Mouse (Mus musculus): ENCODE results near the gene Zfp94. TPM values are rescaled to one million over a fixed set of nuclear protein-coding genes. Genes with fewer than 3 reads are reported as not detected.
A peak's percentile ranks its signal among the peaks of the same experiment; 100 is the strongest.

The Zfp94 gene
- polyA plus RNA-seq, 1 experiment from 2014 or later: 22.2 TPM

GRCm38 (mm10) chr7:24325675-24326128, 9.2 kb upstream of the Zfp94 start:
- peak overlapping the region; percentile 20 for H3K4me3 ChIP-seq (ENCODE audit: low read depth, low read length)
- no peaks in the 10 kb centered on the region for H3K27me3 ChIP-seq (ENCODE audit: control insufficient read depth, insufficient read depth, low read depth, low read length)
- peak overlapping the region; percentile 55 for H3K4me2 ChIP-seq (ENCODE audit: low read length)
- 3% methylated on average over 13 of the region's 13 CpGs for WGBS
- H3K27ac ChIP-seq (ENCODE audit: low read length): peak overlapping the region; percentile 32; the same call in 1 of the 2 replicates
- H3K9me3 ChIP-seq (replicated peaks; ENCODE audit: control insufficient read depth, low read length, poor library complexity, severe bottlenecking): peaks cover 6% of the 10 kb centered on the region; the same call in 1 of the 2 replicates
- H3K4me1 ChIP-seq (ENCODE audit: control insufficient read depth, insufficient read depth, low read length): peaks cover 13% of the 10 kb centered on the region
- peak; percentile 44; the same call in 1 of the 2 replicates for ATAC-seq
- H3K36me3 ChIP-seq (ENCODE audit: control insufficient read depth, insufficient read depth, low read length): no peaks in the 10 kb centered on the region
- H3K9ac ChIP-seq (ENCODE audit: low read depth, low read length): peak overlapping the region; percentile 27

GRCm38 (mm10) chr7:24325197-24325596, 8.7 kb upstream of the Zfp94 start:
- no peak overlapping the region for H3K9ac ChIP-seq (ENCODE audit: low read depth, low read length)
- peaks cover 6% of the 10 kb centered on the region; the same call in 1 of the 2 replicates for H3K9me3 ChIP-seq (replicated peaks; ENCODE audit: control insufficient read depth, low read length, poor library complexity, severe bottlenecking)
- peaks cover 13% of the 10 kb centered on the region for H3K4me1 ChIP-seq (ENCODE audit: control insufficient read depth, insufficient read depth, low read length)
- no peaks in the 10 kb centered on the region for H3K27me3 ChIP-seq (ENCODE audit: control insufficient read depth, insufficient read depth, low read depth, low read length)
- no peak for ATAC-seq
- no peak overlapping the region for H3K4me3 ChIP-seq (ENCODE audit: low read depth, low read length)
- H3K4me2 ChIP-seq (ENCODE audit: low read length): peak overlapping the region; percentile 55; the same call in 1 of the 2 replicates
- H3K27ac ChIP-seq (ENCODE audit: low read length): no peak overlapping the region
- no peaks in the 10 kb centered on the region for H3K36me3 ChIP-seq (ENCODE audit: control insufficient read depth, insufficient read depth, low read length)
- WGBS: 87% methylated on average over 6 of the region's 6 CpGs

GRCm38 (mm10) chr7:24322593-24322992, 6.1 kb upstream of the Zfp94 start:
- Histone ChIP-seq H3K4me1 (ENCODE audit: control insufficient read depth, insufficient read depth, low read length) (peaks cover 13% of the 10 kb centered on the region), H3K4me3 (ENCODE audit: low read depth, low read length) (no peak overlapping the region), H3K27me3 (ENCODE audit: control insufficient read depth, insufficient read depth, low read depth, low read length) (no peaks in the 10 kb centered on the region), H3K9ac (ENCODE audit: low read depth, low read length) (no peak overlapping the region), H3K4me2 (ENCODE audit: low read length) (no peak overlapping the region), H3K9me3 (replicated peaks; ENCODE audit: control insufficient read depth, low read length, poor library complexity, severe bottlenecking) (peaks cover 6% of the 10 kb centered on the region; the same call in 1 of the 2 replicates), H3K36me3 (ENCODE audit: control insufficient read depth, insufficient read depth, low read length) (no peaks in the 10 kb centered on the region), H3K27ac (ENCODE audit: low read length) (no peak overlapping the region)
- ATAC-seq: no peak
- WGBS: 83% methylated on average over 4 of the region's 4 CpGs

GRCm38 (mm10) chr7:24318942-24319341, 2.5 kb upstream of the Zfp94 start:
- no peak overlapping the region for H3K4me3 ChIP-seq (ENCODE audit: low read depth, low read length)
- no peak overlapping the region for H3K27ac ChIP-seq (ENCODE audit: low read length)
- no peak overlapping the region for H3K4me2 ChIP-seq (ENCODE audit: low read length)
- H3K9ac ChIP-seq (ENCODE audit: low read depth, low read length): no peak overlapping the region
- WGBS: 79% methylated on average over 6 of the region's 6 CpGs
- H3K27me3 ChIP-seq (ENCODE audit: control insufficient read depth, insufficient read depth, low read depth, low read length): no peaks in the 10 kb centered on the region
- H3K36me3 ChIP-seq (ENCODE audit: control insufficient read depth, insufficient read depth, low read length): no peaks in the 10 kb centered on the region
- H3K9me3 ChIP-seq (replicated peaks; ENCODE audit: control insufficient read depth, low read length, poor library complexity, severe bottlenecking): peaks cover 3% of the 10 kb centered on the region; the same call in 1 of the 2 replicates
- H3K4me1 ChIP-seq (ENCODE audit: control insufficient read depth, insufficient read depth, low read length): peaks cover 4% of the 10 kb centered on the region; the same call in 1 of the 2 replicates
- ATAC-seq: no peak

GRCm38 (mm10) chr7:24315726-24316566, 520 bp downstream of the Zfp94 start:
- Histone ChIP-seq H3K4me2 (ENCODE audit: low read length) (peak overlapping the region; percentile 83), H3K4me3 (ENCODE audit: low read depth, low read length) (peak overlapping the region; percentile 76), H3K27ac (ENCODE audit: low read length) (peak overlapping the region; percentile 86), H3K4me1 (ENCODE audit: control insufficient read depth, insufficient read depth, low read length) (peaks cover 4% of the 10 kb centered on the region; the same call in 1 of the 2 replicates), H3K9ac (ENCODE audit: low read depth, low read length) (peak overlapping the region; percentile 96), H3K36me3 (ENCODE audit: control insufficient read depth, insufficient read depth, low read length) (peaks cover 6% of the 10 kb centered on the region), H3K27me3 (ENCODE audit: control insufficient read depth, insufficient read depth, low read depth, low read length) (no peaks in the 10 kb centered on the region), H3K9me3 (replicated peaks; ENCODE audit: control insufficient read depth, low read length, poor library complexity, severe bottlenecking) (no peaks in the 10 kb centered on the region)
- 28% methylated on average over 29 of the region's 29 CpGs for WGBS
- peak; percentile 59 for ATAC-seq

- 0% methylated on average over 13 of the region's 13 CpGs for WGBS
- peaks cover 30% of the 10 kb centered on the region for H3K36me3 ChIP-seq (ENCODE audit: control insufficient read depth, insufficient read depth, low read length)
- peak within 1 kb of the TSS; percentile 86 for H3K4me2 ChIP-seq (ENCODE audit: low read length)
- peak within 1 kb of the TSS; percentile 84; the same call in 1 of the 2 replicates for H3K9ac ChIP-seq (ENCODE audit: low read depth, low read length)
- no peak within 1 kb of the TSS; the same call in 1 of the 2 replicates for H3K27ac ChIP-seq (ENCODE audit: low read length)
- H3K4me1 ChIP-seq (ENCODE audit: control insufficient read depth, insufficient read depth, low read length): peaks cover 22% of the 10 kb centered on the region
- no peaks in the 10 kb centered on the region for H3K9me3 ChIP-seq (replicated peaks; ENCODE audit: control insufficient read depth, low read length, poor library complexity, severe bottlenecking)
- H3K27me3 ChIP-seq (ENCODE audit: control insufficient read depth, insufficient read depth, low read depth, low read length): no peaks in the 10 kb centered on the region
- peak within 1 kb of the TSS; percentile 75 for H3K4me3 ChIP-seq (ENCODE audit: low read depth, low read length)
- no peak for ATAC-seq
Observed at GRCm38 (mm10) chr7:24300771-24301282, 15.6 kb downstream of the Zfp94 start, which contains the start of gene Zfp61. Gene Zfp61 (minus strand): TSS chr7:24301232.

GRCm38 (mm10) chr7:24299823-24300481, 16.5 kb downstream of the Zfp94 start:
- Histone ChIP-seq H3K9me3 (replicated peaks; ENCODE audit: control insufficient read depth, low read length, poor library complexity, severe bottlenecking) (no peaks in the 10 kb centered on the region), H3K4me1 (ENCODE audit: control insufficient read depth, insufficient read depth, low read length) (peaks cover 22% of the 10 kb centered on the region), H3K27ac (ENCODE audit: low read length) (peak overlapping the region; percentile 93), H3K4me3 (ENCODE audit: low read depth, low read length) (peak overlapping the region; percentile 75), H3K36me3 (ENCODE audit: control insufficient read depth, insufficient read depth, low read length) (peaks cover 39% of the 10 kb centered on the region), H3K9ac (ENCODE audit: low read depth, low read length) (peak overlapping the region; percentile 84), H3K4me2 (ENCODE audit: low read length) (peak overlapping the region; percentile 86), H3K27me3 (ENCODE audit: control insufficient read depth, insufficient read depth, low read depth, low read length) (no peaks in the 10 kb centered on the region)
- ATAC-seq: peak; percentile 56
- WGBS: 1% methylated on average over 18 of the region's 18 CpGs

- under 1% methylated on average over 44 of the region's 47 CpGs for WGBS
- Histone ChIP-seq H3K9ac (ENCODE audit: low read depth, low read length) (peak overlapping the region; percentile 84), H3K4me1 (ENCODE audit: control insufficient read depth, insufficient read depth, low read length) (peaks cover 22% of the 10 kb centered on the region), H3K27ac (ENCODE audit: low read length) (peak overlapping the region; percentile 93), H3K9me3 (replicated peaks; ENCODE audit: control insufficient read depth, low read length, poor library complexity, severe bottlenecking) (no peaks in the 10 kb centered on the region), H3K36me3 (ENCODE audit: control insufficient read depth, insufficient read depth, low read length) (peaks cover 44% of the 10 kb centered on the region), H3K4me3 (ENCODE audit: low read depth, low read length) (peak overlapping the region; percentile 75), H3K27me3 (ENCODE audit: control insufficient read depth, insufficient read depth, low read depth, low read length) (no peaks in the 10 kb centered on the region), H3K4me2 (ENCODE audit: low read length) (peak overlapping the region; percentile 86)
- peak; percentile 95 for ATAC-seq
Observed at GRCm38 (mm10) chr7:24298973-24299708, 17.3 kb downstream of the Zfp94 start.

Measured in midbrain, embryonic 16.5 days (tissue).